Mouse (Mus musculus) kidney, adult 11 months (tissue): ENCODE measurements around the gene Bcl7a.

Source experiments
- DNase-seq: peaks from one replicate; pipeline ENCODE4 v3.0.0; 2022

The Bcl7a gene

DNA sequence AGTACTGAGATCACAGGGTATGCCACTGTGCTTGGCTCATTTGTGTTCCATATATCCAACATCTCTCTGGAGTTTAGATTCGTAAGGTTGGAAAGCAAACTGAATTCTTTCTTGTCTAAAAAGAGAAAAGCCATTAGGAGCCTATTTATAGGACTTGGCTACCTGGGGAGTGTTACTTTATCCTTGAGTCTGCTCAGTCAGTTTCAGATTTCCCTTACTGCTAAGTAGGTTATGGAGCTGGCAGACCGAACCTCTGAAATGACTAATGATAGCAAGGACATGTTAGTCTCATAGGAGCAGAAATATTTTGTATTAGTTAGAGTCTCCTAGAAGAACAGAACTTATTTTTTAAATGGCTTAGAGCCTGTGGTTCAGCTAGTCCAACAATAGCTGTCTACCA lies 80.3 kb downstream of the Bcl7a start:
- DNase-seq, result no peak
